Mouse (Mus musculus) lung, embryonic 14.5 days (tissue): ENCODE results near the gene Bora. TPM values are rescaled to one million over a fixed set of nuclear protein-coding genes. Genes with fewer than 3 reads are reported as not detected.
"Not testable (repeated sequence)": the region's sequence is repeated elsewhere in the genome, so short reads cannot be mapped to it uniquely, and the experiment has no call there.

Experiments used
- ATAC-seq: fragments of 200-750 bp; cut with Nextera tagmentation; 2 replicates; pipeline ENCODE4 v1.8.0; 2017; ENCODE audit warnings: mild to moderate bottlenecking, moderate TSS enrichment, moderate library complexity; ENCODE audit not compliant: insufficient read depth
- DNase-seq: peaks from one replicate; pipeline ENCODE4 v3.0.0-alpha.2; 2015
- H3K27ac ChIP-seq: fragments of 300-500 bp; sonication (generic); 2 replicates; pipeline ENCODE4 v1.5.1; 2014; ENCODE audit warnings: low read depth, mild to moderate bottlenecking, moderate library complexity
- H3K27me3 ChIP-seq: fragments of 300-500 bp; sonication (generic); 2 replicates; pipeline ENCODE4 v1.6.1; 2014; ENCODE audit warnings: low read length, control low read depth; ENCODE audit not compliant: insufficient read depth
- H3K36me3 ChIP-seq: fragments of 300-500 bp; sonication (generic); 2 replicates; pipeline ENCODE4 v1.6.1; 2014; ENCODE audit warnings: control low read depth; ENCODE audit not compliant: insufficient read depth
- H3K4me1 ChIP-seq: fragments of 300-500 bp; sonication (generic); 2 replicates; pipeline ENCODE4 v1.6.1; 2014; ENCODE audit warnings: antibody characterized with exemption, control low read depth; ENCODE audit not compliant: insufficient read depth
- H3K4me2 ChIP-seq: fragments of 300-500 bp; sonication (generic); 2 replicates; pipeline ENCODE4 v1.6.1; 2014; ENCODE audit warnings: mild to moderate bottlenecking
- H3K4me3 ChIP-seq: fragments of 300-500 bp; sonication (generic); 2 replicates; pipeline ENCODE4 v1.5.1; 2014; ENCODE audit warnings: low read depth, low read length
- H3K9ac ChIP-seq: fragments of 300-500 bp; sonication (generic); 2 replicates; pipeline ENCODE4 v1.6.1; 2014
- H3K9me3 ChIP-seq: fragments of 300-500 bp; sonication (generic); 2 replicates; pipeline ENCODE4 v1.6.1; 2016; ENCODE audit warnings: low read depth, low read length, control low read depth
- CTCF ChIP-seq: IDR thresholded peaks from 2 replicates; pipeline ENCODE4 v1.5.1; 2016; ENCODE audit warnings: antibody characterized with exemption, low read depth
- WGBS: fragments of 180-500 bp; shearing (Covaris S2); extraction: QIAGEN DNeasy Blood & Tissue Kit; methylation state at CpG from one replicate; pipeline ENCODE4 v1.1.7; 2014; 5-methylcytosine and 5-hydroxymethylcytosine counted together
- polyA plus RNA-seq: library from polyadenylated mRNA; unstranded; fragments of >200 nt; fragmentation: Nextera tagmentation; extraction: Ambion mirVana; gene quantifications from 2 replicates; pipeline ENCODE4 v1.2.1, GENCODE M21; 2014

The Bora gene
- polyA plus RNA-seq, 1 experiment from 2014 or later, result 93.3 TPM

DNA sequence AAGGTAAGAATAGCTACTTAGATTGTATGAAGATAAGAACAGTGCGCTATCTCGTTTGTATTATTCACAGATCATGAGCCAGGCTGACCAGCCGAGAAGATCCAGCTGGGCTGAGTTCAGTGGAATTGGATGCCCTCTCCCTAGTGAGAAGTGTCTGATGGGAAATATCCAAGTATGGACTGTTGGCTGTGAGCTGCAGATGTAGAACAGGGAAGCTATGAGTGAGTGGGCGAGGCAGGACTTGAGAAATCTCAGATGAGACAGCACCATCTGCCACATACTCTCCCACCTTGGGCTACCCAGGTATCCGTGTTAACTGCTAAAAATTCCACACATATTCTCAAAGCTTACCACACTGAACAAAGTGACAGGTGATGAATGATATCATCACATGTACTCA, 16.0 kb upstream of the Bora start:
- 38% methylated on average over 5 of the region's 5 CpGs for WGBS
- Histone ChIP-seq H3K9ac (no peak overlapping the region), H3K27me3 (no peaks in the 10 kb centered on the region), H3K36me3 (peaks cover 12% of the 10 kb centered on the region), H3K9me3 (no peaks in the 10 kb centered on the region), H3K4me2 (no peak overlapping the region), H3K27ac (no peak overlapping the region), H3K4me3 (no peak overlapping the region), H3K4me1 (no peaks in the 10 kb centered on the region)
- DNase-seq (peak; percentile 57), ATAC-seq (peak; percentile 63; the same call in 1 of the 2 replicates)
- no peak for TF ChIP-seq CTCF

DNA sequence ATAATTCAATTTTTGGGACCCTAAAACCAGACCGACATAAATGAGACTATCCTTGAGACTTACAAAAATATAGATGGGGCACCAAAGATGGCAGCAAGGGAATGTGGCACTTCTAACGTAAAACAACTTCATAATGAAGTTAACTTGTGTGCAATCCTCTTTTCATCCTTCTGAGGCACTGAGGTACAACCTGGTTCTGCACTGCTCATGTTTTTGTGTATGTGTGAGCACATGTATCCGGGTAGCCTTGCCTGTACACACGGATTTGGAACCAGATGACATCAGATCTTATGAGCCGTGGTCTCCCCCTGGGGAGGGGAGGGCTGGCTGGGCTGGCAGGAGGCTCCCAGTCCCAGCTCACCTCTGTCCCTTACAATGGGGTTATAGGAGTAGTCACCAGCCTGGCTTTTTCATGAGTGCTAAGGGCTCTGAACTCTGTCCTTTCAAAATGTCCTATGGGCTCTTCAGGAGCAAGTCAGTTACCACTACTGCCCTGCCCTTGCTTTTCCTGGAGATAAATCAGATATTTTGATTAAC, 14.6 kb upstream of the Bora start:
- Histone ChIP-seq H3K9ac (no peak overlapping the region), H3K4me1 (no peaks in the 10 kb centered on the region), H3K9me3 (no peaks in the 10 kb centered on the region), H3K4me3 (no peak overlapping the region), H3K36me3 (peaks cover 19% of the 10 kb centered on the region), H3K27ac (no peak overlapping the region), H3K27me3 (no peaks in the 10 kb centered on the region), H3K4me2 (no peak overlapping the region)
- DNase-seq (no peak), ATAC-seq (no peak)
- no peak for TF ChIP-seq CTCF
- 78% methylated on average over 5 of the region's 5 CpGs for WGBS

DNA sequence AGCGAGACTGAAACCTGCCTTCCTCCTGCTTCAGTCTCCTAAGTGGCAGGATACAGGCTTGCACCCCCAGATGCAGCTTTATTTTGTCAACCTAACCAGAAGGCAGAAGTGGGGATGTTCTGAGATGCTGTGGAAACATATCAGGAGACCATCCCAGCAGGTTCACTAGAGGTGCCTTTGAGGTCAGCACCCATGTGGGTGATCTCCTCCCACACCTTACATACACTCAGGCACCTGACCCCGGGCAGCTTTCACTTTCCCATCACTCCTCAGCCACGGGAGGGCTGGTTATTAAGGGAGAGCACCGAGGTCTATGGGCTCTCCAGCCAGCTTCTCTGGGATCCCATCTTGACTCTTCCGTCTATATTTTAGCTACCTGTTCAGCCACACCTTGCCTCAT, 13.4 kb upstream of the Bora start:
- 74% methylated on average over 5 of the region's 5 CpGs for WGBS
- no peak for ATAC-seq
- Histone ChIP-seq H3K27me3 (no peaks in the 10 kb centered on the region), H3K27ac (no peak overlapping the region), H3K9ac (no peak overlapping the region), H3K4me2 (no peak overlapping the region), H3K4me1 (no peaks in the 10 kb centered on the region), H3K9me3 (no peaks in the 10 kb centered on the region), H3K36me3 (peaks cover 24% of the 10 kb centered on the region), H3K4me3 (no peak overlapping the region)
- TF ChIP-seq CTCF, result no peak
- no peak for DNase-seq

DNA sequence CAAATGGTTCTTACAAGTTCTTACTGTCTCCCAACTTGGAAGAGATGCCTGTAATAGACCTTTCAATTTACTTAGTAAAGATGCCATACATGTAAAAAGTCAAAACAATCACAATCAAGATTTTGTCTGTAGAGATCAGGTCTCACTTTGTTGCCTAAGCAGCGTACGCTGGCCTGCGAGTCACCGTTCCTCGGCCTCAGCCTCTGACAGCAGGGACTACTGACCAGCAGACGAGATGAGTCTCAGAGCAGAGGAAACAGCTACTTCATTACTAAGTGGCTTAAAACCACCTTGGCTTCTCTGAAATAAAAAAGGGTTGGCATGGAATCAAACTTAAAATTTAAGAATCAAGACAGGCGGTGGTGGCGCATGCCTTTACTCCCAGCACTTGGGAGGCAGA, 11.2 kb upstream of the Bora start:
- not testable (repeated sequence) for H3K9ac ChIP-seq, H3K4me3 ChIP-seq, ATAC-seq, DNase-seq, H3K4me1 ChIP-seq, H3K27me3 ChIP-seq, H3K9me3 ChIP-seq, H3K27ac ChIP-seq, H3K4me2 ChIP-seq
- WGBS, result 89% methylated on average over 8 of the region's 8 CpGs
- peaks cover 38% of the 10 kb centered on the region for H3K36me3 ChIP-seq

DNA sequence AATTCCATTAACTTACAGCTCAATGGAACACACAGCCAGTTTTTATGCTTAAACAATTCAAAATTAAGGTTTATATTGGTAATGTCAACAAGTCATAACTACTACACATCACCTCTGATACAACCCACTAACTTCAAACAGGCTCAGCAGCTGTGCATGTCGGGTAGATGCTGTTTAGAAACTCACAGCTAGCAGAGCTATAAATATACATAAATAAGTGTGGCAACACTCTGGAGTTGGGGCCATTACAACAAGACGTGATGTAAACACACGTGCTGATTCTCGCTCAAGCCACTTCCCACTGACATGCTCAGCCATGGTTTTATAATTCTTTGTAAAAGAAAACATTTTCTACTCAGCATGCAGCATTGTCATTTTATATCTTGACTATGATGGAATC, 10.0 kb upstream of the Bora start:
- no peaks in the 10 kb centered on the region for H3K9me3 ChIP-seq
- H3K4me3 ChIP-seq, result no peak overlapping the region
- no peaks in the 10 kb centered on the region for H3K4me1 ChIP-seq
- no peaks in the 10 kb centered on the region for H3K27me3 ChIP-seq
- H3K4me2 ChIP-seq, result no peak overlapping the region
- 42% methylated on average over 4 of the region's 4 CpGs for WGBS
- DNase-seq (peak; percentile 50), ATAC-seq (peak; percentile 69)
- no peak overlapping the region for H3K27ac ChIP-seq
- TF ChIP-seq CTCF, result no peak
- H3K9ac ChIP-seq, result no peak overlapping the region
- peaks cover 38% of the 10 kb centered on the region for H3K36me3 ChIP-seq

DNA sequence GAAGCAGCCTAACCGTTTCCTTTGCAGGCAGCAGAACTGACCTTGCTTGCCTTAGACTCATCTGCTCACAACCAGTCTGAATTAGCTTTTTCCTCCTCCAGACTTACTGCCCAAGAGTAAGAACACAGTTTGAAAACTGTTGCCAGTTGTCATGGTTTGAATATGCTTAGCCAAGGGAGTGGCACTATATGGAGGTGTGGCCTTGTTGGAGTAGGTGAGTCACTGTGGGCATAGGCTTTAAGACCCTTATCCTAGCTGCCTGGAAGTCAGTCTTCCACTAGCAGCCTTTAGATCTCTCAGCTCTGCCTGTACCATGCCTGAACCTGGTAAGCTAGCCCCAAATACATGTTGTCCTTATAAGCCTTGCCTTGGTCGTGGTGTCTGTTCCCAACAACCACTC, 8.3 kb upstream of the Bora start:
- no peaks in the 10 kb centered on the region for H3K4me1 ChIP-seq
- DNase-seq, result no peak
- H3K4me2 ChIP-seq, result no peak overlapping the region
- no peak for TF ChIP-seq CTCF
- WGBS, result 84% methylated on average over 2 of the region's 2 CpGs
- no peak overlapping the region for H3K9ac ChIP-seq
- ATAC-seq, result no peak
- H3K27ac ChIP-seq, result no peak overlapping the region
- no peaks in the 10 kb centered on the region for H3K27me3 ChIP-seq
- no peak overlapping the region for H3K4me3 ChIP-seq
- no peaks in the 10 kb centered on the region for H3K9me3 ChIP-seq
- H3K36me3 ChIP-seq, result peaks cover 38% of the 10 kb centered on the region

DNA sequence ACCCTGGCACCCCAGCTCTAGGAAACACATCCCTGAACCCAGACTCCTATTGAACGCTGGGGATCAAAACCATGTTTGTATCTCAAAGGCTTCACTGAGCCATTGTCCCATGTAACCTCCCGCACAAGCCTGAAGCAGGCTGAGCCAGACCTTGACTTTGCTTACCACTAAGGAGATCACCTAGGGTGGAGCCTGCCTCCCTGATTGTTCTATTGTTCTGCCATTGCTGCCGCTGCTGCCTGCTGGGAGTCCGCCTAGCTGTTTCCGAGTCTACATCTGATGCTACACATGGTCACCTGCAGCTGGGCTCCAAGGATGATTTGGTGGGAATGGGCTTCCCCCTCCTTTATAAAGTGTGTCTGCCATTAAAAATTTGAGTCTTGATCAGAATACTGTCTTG, 6.7 kb upstream of the Bora start:
- H3K36me3 ChIP-seq, result peaks cover 32% of the 10 kb centered on the region
- not testable (repeated sequence) for H3K27ac ChIP-seq, H3K9me3 ChIP-seq, ATAC-seq, H3K4me3 ChIP-seq, H3K4me1 ChIP-seq, H3K4me2 ChIP-seq, H3K27me3 ChIP-seq, DNase-seq, H3K9ac ChIP-seq
- WGBS, result 84% methylated on average over 5 of the region's 5 CpGs

DNA sequence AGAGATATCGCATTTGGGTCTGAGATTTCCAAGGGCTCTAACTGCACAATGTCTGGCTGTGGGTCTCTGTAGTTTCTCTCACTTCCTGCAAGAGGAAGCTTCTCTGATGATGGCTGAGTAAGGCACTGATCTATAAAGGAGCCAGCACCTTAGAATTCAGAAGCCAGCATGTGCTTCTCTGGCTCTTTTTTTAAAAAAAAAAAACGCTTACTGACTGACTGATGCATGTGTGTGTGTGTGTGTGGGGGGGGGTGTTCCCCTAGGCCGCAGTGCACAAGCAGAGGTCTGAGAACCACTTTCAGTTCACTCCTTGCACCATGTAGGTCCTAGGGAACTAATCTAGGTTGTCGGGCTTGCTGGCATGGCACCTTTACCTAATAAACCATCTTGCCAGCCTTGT, 4.6 kb upstream of the Bora start:
- H3K9me3 ChIP-seq, result no peaks in the 10 kb centered on the region
- WGBS, result 72% methylated on average over 4 of the region's 4 CpGs
- H3K36me3 ChIP-seq, result peaks cover 21% of the 10 kb centered on the region
- no peak for TF ChIP-seq CTCF
- H3K4me1 ChIP-seq, result peaks cover 11% of the 10 kb centered on the region; the same call in 1 of the 2 replicates
- H3K27ac ChIP-seq, result no peak overlapping the region; the same call in 1 of the 2 replicates
- DNase-seq, result no peak
- H3K9ac ChIP-seq, result no peak overlapping the region
- no peak overlapping the region for H3K4me2 ChIP-seq
- H3K4me3 ChIP-seq, result no peak overlapping the region
- ATAC-seq, result no peak
- H3K27me3 ChIP-seq, result no peaks in the 10 kb centered on the region
